Mouse (Mus musculus): ENCODE data around the gene Metap1d. TPM values are rescaled to one million over a fixed set of nuclear protein-coding genes. Genes with fewer than 3 reads are reported as not detected.

The Metap1d gene
- polyA plus RNA-seq, 1 experiment from 2014 or later, result 34.4 TPM

GRCm38 (mm10) chr2:71458624-71459023, 5.5 kb downstream of the Metap1d start:
- no peak overlapping the region for H3K4me2 ChIP-seq (replicated peaks)
- H3K4me1 ChIP-seq, result peaks cover 6% of the 10 kb centered on the region; the same call in 1 of the 2 replicates
- 61% methylated on average over 13 of the region's 13 CpGs for WGBS
- H3K36me3 ChIP-seq, result no peaks in the 10 kb centered on the region
- H3K27me3 ChIP-seq, result no peaks in the 10 kb centered on the region; the same call in 1 of the 2 replicates
- H3K27ac ChIP-seq (replicated peaks), result no peak overlapping the region
- H3K9me3 ChIP-seq, result no peaks in the 10 kb centered on the region
- H3K4me3 ChIP-seq, result no peak overlapping the region
- no peak for ATAC-seq (ENCODE audit: low FRiP score, low read depth)
- H3K9ac ChIP-seq (replicated peaks), result no peak overlapping the region

GRCm38 (mm10) chr2:71459659-71460058, 6.6 kb downstream of the Metap1d start:
- Histone ChIP-seq H3K27ac (replicated peaks) (no peak overlapping the region), H3K27me3 (no peaks in the 10 kb centered on the region; the same call in 1 of the 2 replicates), H3K9ac (replicated peaks) (no peak overlapping the region), H3K4me3 (no peak overlapping the region), H3K36me3 (no peaks in the 10 kb centered on the region), H3K9me3 (no peaks in the 10 kb centered on the region), H3K4me1 (no peaks in the 10 kb centered on the region; the same call in 1 of the 2 replicates), H3K4me2 (replicated peaks) (no peak overlapping the region)
- no peak for ATAC-seq (ENCODE audit: low FRiP score, low read depth)
- WGBS, result 88% methylated on average over 1 of the region's 1 CpGs

- Histone ChIP-seq H3K4me2 (replicated peaks) (no peak overlapping the region), H3K9me3 (no peaks in the 10 kb centered on the region), H3K27ac (replicated peaks) (no peak overlapping the region), H3K4me1 (peaks cover 3% of the 10 kb centered on the region), H3K27me3 (no peaks in the 10 kb centered on the region; the same call in 1 of the 2 replicates), H3K9ac (replicated peaks) (no peak overlapping the region), H3K4me3 (no peak overlapping the region), H3K36me3 (no peaks in the 10 kb centered on the region)
- no peak for ATAC-seq (ENCODE audit: low FRiP score, low read depth)
- WGBS, result 71% methylated on average over 5 of the region's 6 CpGs
These were observed 8.1 kb downstream of the Metap1d start for GRCm38 (mm10) chr2:71461139-71461538.

DNA sequence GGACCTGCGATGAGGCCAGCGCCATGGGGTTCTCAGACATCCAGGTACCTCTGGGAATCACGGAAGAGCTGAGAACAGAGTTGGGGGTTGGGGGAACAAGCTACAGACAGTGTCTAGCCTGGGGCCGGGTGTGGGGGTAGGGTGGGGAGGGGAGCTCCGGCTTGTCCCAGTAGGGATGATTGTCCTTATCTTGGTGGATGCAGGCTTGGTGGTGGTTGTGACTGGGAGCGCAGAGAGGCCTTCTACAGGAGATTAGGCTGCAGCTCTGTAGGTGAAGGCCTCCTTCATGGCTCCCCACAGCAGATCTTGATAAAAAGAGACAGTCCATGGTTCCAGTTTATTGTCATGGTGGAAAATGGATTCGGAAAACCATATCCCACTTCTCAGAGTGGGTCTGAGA, 8.5 kb downstream of the Metap1d start:
- peaks cover 5% of the 10 kb centered on the region for H3K4me1 ChIP-seq
- WGBS, result 69% methylated on average over 7 of the region's 7 CpGs
- no peak overlapping the region for H3K27ac ChIP-seq (replicated peaks)
- no peaks in the 10 kb centered on the region for H3K36me3 ChIP-seq
- no peak for ATAC-seq (ENCODE audit: low FRiP score, low read depth)
- H3K27me3 ChIP-seq, result no peaks in the 10 kb centered on the region; the same call in 1 of the 2 replicates
- H3K4me3 ChIP-seq, result no peak overlapping the region
- no peaks in the 10 kb centered on the region for H3K9me3 ChIP-seq
- H3K9ac ChIP-seq (replicated peaks), result no peak overlapping the region
- no peak overlapping the region for H3K4me2 ChIP-seq (replicated peaks)

- H3K9ac ChIP-seq (replicated peaks), result no peak overlapping the region
- H3K9me3 ChIP-seq, result no peaks in the 10 kb centered on the region
- no peak overlapping the region for H3K4me2 ChIP-seq (replicated peaks)
- H3K36me3 ChIP-seq, result no peaks in the 10 kb centered on the region
- H3K4me3 ChIP-seq, result no peak overlapping the region
- H3K4me1 ChIP-seq, result peaks cover 5% of the 10 kb centered on the region
- H3K27me3 ChIP-seq, result no peaks in the 10 kb centered on the region; the same call in 1 of the 2 replicates
- 83% methylated on average over 4 of the region's 4 CpGs for WGBS
- no peak for ATAC-seq (ENCODE audit: low FRiP score, low read depth)
- H3K27ac ChIP-seq (replicated peaks), result no peak overlapping the region
These were observed 9.0 kb downstream of the Metap1d start for GRCm38 (mm10) chr2:71462066-71462465.

DNA sequence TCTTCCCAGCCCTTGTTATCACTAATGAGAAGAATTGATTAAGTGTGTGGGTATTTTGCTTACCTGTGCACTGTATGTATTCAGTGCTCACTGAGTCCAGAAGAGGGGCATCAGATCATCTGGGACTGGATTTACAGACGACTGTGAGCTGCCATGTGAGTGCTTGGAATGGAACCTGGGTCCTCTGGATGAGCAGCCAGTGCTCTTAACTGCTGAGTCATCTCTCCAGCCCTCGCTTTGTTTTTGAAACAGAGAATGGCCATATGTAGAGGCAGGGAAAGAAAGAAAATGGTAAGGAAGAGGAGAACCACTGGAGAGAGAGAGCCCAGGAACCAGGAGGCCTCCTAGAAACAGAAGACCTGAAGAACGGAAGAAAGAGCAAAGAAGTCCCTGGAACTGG, 9.5 kb downstream of the Metap1d start:
- 78% methylated on average over 3 of the region's 3 CpGs for WGBS
- Histone ChIP-seq H3K27ac (replicated peaks) (no peak overlapping the region), H3K9me3 (no peaks in the 10 kb centered on the region), H3K27me3 (no peaks in the 10 kb centered on the region; the same call in 1 of the 2 replicates), H3K9ac (replicated peaks) (no peak overlapping the region), H3K4me1 (peaks cover 5% of the 10 kb centered on the region), H3K4me2 (replicated peaks) (no peak overlapping the region), H3K36me3 (no peaks in the 10 kb centered on the region), H3K4me3 (no peak overlapping the region)
- ATAC-seq (ENCODE audit: low FRiP score, low read depth), result no peak

GRCm38 (mm10) chr2:71466103-71466502, 13.0 kb downstream of the Metap1d start:
- no peaks in the 10 kb centered on the region for H3K27me3 ChIP-seq
- 11% methylated on average over 5 of the region's 6 CpGs for WGBS
- H3K4me2 ChIP-seq (replicated peaks), result no peak overlapping the region
- no peak for ATAC-seq (ENCODE audit: low FRiP score, low read depth)
- H3K4me3 ChIP-seq, result no peak overlapping the region
- no peaks in the 10 kb centered on the region for H3K9me3 ChIP-seq
- H3K9ac ChIP-seq (replicated peaks), result no peak overlapping the region
- no peak overlapping the region for H3K27ac ChIP-seq (replicated peaks)
- no peaks in the 10 kb centered on the region for H3K36me3 ChIP-seq
- H3K4me1 ChIP-seq, result peaks cover 5% of the 10 kb centered on the region

DNA sequence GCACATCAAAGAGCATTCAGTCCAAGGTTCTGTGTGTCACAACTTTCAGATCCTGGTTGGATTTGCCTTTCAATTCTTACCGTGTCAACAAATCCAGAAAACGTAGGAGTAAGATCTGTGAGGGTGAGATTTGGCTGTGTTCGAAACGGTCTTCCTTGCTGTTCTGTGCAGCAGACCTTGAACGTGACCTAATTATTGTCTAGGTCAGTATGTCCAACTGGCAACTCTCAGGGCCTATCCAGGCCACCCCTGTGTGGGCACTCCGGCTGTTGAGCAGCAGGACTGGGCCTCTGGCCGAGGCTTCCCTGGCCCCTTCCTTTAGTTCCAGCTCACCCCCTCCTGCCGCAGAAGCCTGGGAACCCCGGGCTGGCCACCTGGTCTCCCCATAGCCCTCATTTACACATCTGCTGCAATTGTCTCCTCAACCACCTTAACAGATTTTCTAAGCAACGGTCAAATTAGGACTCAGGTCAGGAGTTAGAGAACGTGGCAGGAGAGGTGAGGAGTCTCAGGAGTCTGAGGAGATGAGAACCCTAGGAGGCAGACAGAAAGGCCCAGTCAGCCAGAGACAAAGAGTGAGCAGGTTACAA, 13.9 kb downstream of the Metap1d start:
- no peaks in the 10 kb centered on the region for H3K9me3 ChIP-seq
- WGBS, result 57% methylated on average over 11 of the region's 11 CpGs
- no peaks in the 10 kb centered on the region for H3K36me3 ChIP-seq
- peaks cover 5% of the 10 kb centered on the region for H3K4me1 ChIP-seq
- H3K4me3 ChIP-seq, result no peak overlapping the region
- H3K4me2 ChIP-seq (replicated peaks), result no peak overlapping the region
- H3K27me3 ChIP-seq, result no peaks in the 10 kb centered on the region
- no peak overlapping the region for H3K9ac ChIP-seq (replicated peaks)
- ATAC-seq (ENCODE audit: low FRiP score, low read depth), result no peak
- no peak overlapping the region for H3K27ac ChIP-seq (replicated peaks)

- Histone ChIP-seq H3K4me3 (no peak overlapping the region), H3K27me3 (no peaks in the 10 kb centered on the region), H3K36me3 (no peaks in the 10 kb centered on the region), H3K27ac (replicated peaks) (no peak overlapping the region), H3K4me1 (peaks cover 3% of the 10 kb centered on the region), H3K4me2 (replicated peaks) (no peak overlapping the region), H3K9me3 (no peaks in the 10 kb centered on the region), H3K9ac (replicated peaks) (no peak overlapping the region)
- no peak for ATAC-seq (ENCODE audit: low FRiP score, low read depth)
- 90% methylated on average over 6 of the region's 6 CpGs for WGBS
These were observed 18.0 kb downstream of the Metap1d start for GRCm38 (mm10) chr2:71471094-71471493.

DNA sequence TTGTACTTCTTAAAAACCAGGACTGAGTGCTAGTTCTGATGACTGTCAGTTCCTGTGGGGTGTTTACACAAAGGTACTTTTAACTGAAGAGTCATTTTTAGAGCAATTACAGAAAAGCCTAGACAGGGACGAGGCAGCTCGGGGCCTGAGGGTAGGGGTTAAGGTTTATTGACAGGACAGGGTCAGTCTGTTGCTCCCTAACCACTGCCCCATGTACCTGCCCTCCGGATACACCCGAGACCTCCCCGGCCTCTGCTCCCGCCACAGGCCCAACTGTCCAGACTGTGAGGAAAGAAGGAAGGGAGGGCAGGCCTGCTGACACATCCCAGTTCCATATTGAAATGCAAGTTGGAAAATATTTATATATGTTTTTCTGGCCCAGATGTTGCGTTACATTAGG, 20.8 kb downstream of the Metap1d start:
- H3K27me3 ChIP-seq, result no peaks in the 10 kb centered on the region
- WGBS, result 76% methylated on average over 7 of the region's 7 CpGs

GRCm38 (mm10) chr2:71474345-71474744, 21.3 kb downstream of the Metap1d start:
- Histone ChIP-seq H3K4me3 (no peak overlapping the region), H3K4me1 (no peaks in the 10 kb centered on the region), H3K9ac (replicated peaks) (no peak overlapping the region), H3K36me3 (no peaks in the 10 kb centered on the region), H3K9me3 (0 out of 2 replicates have a peak, but pooled peaks cover 2% of the 10 kb centered on the region), H3K27me3 (no peaks in the 10 kb centered on the region), H3K4me2 (replicated peaks) (no peak overlapping the region), H3K27ac (replicated peaks) (no peak overlapping the region)
- WGBS, result 58% methylated on average over 7 of the region's 7 CpGs
- ATAC-seq (ENCODE audit: low FRiP score, low read depth), result no peak

More for the DNA sequence above, 20.8 kb downstream of the Metap1d start:
- Histone ChIP-seq H3K4me3 (no peak overlapping the region), H3K27ac (replicated peaks) (no peak overlapping the region), H3K9me3 (0 out of 2 replicates have a peak, but pooled peaks cover 2% of the 10 kb centered on the region), H3K9ac (replicated peaks) (no peak overlapping the region), H3K4me1 (no peaks in the 10 kb centered on the region), H3K4me2 (replicated peaks) (no peak overlapping the region), H3K36me3 (no peaks in the 10 kb centered on the region)
- ATAC-seq (ENCODE audit: low FRiP score, low read depth), result no peak

DNA sequence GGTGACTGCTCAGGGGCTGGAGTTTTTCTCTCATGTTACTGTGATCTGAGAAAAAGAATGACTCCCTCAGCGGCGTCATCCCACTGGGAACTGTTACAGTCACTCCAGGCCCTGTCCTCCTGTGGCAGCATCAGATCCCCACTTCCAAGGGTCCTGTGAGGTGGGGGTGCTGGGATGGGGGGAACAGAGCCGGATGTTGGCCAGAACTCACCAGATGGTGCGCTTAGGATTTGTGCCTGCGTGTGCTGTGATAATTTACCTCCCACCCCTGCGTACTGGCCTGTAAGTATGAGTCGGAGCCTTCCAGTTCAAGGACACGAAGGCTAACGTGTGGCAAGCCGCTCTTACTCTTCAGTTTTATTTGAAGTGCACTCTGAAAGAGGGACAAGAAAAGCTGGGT, 22.2 kb downstream of the Metap1d start:
- H3K27me3 ChIP-seq, result no peaks in the 10 kb centered on the region
- no peak overlapping the region for H3K9ac ChIP-seq (replicated peaks)
- ATAC-seq (ENCODE audit: low FRiP score, low read depth), result no peak
- no peak overlapping the region for H3K4me2 ChIP-seq (replicated peaks)
- peaks cover 8% of the 10 kb centered on the region for H3K4me1 ChIP-seq
- 0 out of 2 replicates have a peak, but pooled peaks cover 2% of the 10 kb centered on the region for H3K9me3 ChIP-seq
- no peak overlapping the region for H3K27ac ChIP-seq (replicated peaks)
- H3K36me3 ChIP-seq, result no peaks in the 10 kb centered on the region
- WGBS, result 87% methylated on average over 10 of the region's 10 CpGs
- no peak overlapping the region for H3K4me3 ChIP-seq

- no peaks in the 10 kb centered on the region for H3K36me3 ChIP-seq
- no peak for ATAC-seq (ENCODE audit: low FRiP score, low read depth)
- 91% methylated on average over 4 of the region's 4 CpGs for WGBS
These were observed 22.7 kb downstream of the Metap1d start for GRCm38 (mm10) chr2:71475760-71476159.

More at GRCm38 (mm10) chr2:71475760-71476159, 22.7 kb downstream of the Metap1d start:
- Histone ChIP-seq H3K9ac (replicated peaks) (no peak overlapping the region), H3K4me3 (no peak overlapping the region), H3K9me3 (0 out of 2 replicates have a peak, but pooled peaks cover 2% of the 10 kb centered on the region), H3K4me1 (peaks cover 10% of the 10 kb centered on the region), H3K27ac (replicated peaks) (no peak overlapping the region), H3K4me2 (replicated peaks) (no peak overlapping the region), H3K27me3 (no peaks in the 10 kb centered on the region)

Measured in midbrain, embryonic 12.5 days (tissue).